Mouse (Mus musculus) CD4-positive, CD25-positive, alpha-beta regulatory T cell, adult 2 months (primary cell): ENCODE measurements around the gene Hipk1.

ENCODE experiments used
- DNase-seq: peaks from one replicate; pipeline ENCODE4 v3.0.0-alpha.2; 2012; ENCODE audit warnings: low read depth, low spot score

The Hipk1 gene

DNA sequence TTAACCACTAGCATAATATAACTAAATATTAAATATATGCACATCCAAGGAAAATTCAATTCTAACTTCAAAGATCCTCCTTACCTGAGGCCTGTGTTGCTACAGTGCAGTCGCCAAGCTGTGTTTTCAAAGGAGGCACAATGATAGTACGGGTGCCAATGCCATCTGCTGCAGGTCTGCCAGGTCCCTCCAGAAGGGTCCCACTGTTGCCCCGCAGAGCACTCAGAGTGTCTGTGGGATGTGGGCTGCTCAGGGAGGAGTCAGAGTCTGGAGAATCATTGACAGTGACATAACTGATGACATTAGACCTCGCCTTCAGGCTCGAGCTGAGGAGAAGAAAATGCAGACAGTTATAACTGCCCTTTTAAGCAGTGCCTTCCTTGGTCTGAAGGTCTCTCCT is 44.7 kb downstream of the Hipk1 start:
- no peak for DNase-seq

DNA sequence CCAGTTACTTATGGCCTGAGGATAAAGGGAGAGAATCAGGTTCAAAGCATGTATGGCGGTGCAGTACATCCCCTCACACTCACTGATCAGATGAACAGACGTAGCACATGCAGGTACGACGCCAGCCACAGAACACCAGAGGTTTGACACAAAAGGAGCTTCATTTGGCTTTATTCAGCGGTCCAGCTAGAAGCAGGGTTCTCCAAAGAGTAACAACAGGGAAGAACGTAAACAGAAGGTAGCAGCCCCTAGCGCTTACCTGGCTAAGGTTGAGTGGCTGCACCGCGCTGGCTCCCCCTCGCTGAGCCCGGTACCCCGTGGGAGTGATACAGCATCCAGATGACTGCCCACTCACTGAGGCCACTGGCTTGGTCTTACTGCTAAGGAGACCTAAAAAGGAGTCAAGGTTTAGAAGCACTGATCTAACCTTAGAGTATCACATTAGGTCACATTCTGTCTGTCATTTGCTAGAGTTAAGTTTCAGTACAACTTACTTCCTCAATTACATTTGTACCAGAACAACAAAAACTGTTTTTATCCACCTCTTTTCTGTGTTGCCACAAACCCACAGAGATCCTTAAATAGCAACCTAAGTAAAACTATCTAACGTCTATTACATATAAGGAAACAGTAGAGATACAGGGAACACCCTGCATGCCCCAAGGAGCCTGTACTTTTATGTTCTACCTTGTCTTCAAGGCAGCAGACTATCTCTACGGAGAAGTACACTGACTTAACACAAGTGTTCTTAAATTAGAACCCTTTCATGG is 46.2 kb downstream of the Hipk1 start:
- no peak for DNase-seq

DNA sequence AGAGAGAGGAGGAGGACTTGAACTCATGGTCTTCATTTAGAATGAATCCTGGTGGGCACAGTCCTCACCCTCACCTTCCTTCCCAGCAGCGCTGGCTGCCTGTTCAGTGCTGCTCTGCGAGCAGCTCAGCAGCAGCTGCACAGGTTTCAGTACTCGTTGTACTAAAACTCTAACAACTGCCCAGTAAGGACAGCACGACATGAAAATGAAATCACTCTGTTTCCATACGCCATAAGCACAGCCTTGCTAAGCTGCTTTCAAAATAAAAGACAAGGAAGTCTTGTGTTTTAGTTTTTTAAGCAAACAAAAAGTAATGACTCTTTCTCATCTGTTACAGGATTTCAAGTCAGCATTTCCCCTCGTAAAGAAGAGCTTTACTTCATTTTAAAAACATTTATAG is 48.2 kb downstream of the Hipk1 start:
- DNase-seq: no peak

DNA sequence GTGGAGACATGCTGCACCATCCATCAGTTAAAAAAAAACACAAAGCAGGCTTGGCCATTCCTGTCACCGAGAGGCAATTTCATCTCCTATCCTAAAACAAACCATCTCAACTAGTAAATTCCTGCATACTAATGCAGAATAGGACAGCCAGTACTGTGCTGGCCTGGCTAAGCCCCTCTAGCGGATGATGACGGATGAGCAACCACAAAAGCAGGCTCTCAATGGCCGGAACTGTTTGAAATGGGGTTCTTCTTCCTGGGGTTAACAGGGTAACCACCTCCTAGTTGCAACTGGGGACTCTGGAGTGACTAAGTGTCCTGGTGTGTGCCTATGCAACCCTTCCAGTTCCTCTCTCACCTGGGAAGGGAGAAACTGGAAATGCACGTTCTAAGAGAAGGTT is 51.0 kb downstream of the Hipk1 start:
- peak; percentile 40 for DNase-seq

DNA sequence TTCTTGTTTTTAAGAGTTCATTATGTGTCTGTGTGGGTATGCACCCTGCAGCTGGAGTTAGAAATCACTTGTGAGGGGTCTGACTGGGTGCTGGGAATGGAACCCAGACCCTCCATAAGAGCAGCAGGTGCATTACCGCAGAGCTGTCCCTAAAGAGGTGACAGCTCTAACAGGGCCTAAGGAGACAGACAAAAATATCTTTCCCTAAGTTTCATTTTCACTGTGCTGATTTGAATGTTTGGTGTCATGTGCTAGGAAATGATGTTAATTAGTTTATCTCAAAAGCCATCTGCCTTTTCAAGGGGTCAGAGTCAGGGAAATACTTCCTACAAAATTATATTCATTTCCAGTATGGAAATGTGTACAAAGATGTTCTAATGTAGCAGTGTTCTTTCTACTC is 52.0 kb downstream of the Hipk1 start, which contains the start of gene Gm10964:
Gene Gm10964 (plus strand): TSS at position 38 of the 400 bp plus-strand sequence.
- no peak for DNase-seq

DNA sequence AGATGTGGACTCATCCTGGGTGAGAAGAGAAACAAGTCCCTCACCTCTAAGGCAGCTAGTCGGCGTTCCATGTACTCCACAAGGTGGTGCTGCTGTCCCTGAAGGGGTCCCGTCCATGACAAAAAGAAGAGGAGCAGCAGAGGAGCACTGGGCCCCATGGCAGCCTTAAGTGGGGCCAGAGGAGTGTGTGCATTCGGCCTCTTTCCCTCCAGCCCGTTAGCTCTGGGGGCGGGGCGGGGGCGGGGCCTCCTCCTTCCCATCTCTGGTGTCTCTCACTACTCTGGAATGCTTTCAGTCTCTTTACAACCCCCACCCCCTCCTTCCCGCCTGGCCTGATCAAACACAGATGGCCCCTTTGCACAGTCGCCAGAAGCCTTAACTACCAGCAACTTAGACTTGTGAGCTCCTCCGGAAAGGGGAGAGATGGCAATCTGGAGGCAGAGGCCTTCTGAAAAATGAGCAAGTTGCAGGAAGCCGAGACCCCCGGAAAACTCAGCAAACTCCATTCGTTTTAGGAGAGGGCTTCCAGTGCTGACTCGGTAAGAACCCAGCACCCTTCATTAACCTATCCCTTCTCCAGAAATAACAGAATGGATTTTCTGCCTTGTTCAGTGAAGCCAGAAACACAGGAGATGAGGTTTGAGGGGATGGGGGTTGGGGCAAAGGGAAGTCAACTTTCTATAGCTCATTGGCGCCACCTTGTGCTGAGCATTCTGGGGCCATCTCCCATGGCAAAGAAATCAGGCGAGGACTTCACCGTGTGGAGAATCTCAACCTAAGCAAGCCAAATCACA is 53.4 kb downstream of the Hipk1 start, which contains the start of gene Olfml3:
Gene Olfml3 (minus strand): TSS at position 224 of the 794 bp plus-strand sequence.
- DNase-seq: peak; percentile 91

DNA sequence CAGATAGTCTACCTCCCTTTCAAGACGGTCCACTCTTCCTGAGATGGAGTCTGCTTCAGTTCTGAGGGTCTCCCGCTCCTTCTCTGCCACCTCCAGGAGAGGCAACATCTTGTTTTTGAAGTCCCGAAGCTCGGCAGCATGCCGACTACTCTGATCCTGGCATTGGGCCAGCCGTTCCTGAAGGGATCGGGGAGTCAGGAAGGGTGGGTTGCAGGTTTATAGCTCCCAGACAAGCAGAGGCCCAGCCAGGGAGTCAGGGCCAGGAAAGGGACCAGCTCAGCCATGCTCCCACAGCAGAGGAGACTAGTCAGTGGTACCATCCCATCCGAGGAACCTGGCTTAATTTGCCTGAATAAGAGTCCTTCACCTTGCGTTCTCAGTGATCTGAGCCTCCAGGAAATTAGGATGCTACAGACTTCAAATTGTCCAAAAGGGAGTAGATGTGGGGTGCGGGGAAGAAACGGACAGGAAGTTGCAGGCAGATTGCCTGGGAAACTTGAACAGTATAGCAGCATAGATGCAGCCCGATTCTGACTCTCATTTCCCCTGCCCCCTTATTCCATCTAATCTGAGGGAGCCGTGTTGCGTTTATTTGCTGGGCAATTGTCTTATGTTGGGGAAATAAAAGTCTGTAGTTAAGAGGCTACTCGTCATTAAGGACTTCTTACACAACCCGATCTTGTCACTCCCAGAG is 54.2 kb downstream of the Hipk1 start:
- no peak for DNase-seq

DNA sequence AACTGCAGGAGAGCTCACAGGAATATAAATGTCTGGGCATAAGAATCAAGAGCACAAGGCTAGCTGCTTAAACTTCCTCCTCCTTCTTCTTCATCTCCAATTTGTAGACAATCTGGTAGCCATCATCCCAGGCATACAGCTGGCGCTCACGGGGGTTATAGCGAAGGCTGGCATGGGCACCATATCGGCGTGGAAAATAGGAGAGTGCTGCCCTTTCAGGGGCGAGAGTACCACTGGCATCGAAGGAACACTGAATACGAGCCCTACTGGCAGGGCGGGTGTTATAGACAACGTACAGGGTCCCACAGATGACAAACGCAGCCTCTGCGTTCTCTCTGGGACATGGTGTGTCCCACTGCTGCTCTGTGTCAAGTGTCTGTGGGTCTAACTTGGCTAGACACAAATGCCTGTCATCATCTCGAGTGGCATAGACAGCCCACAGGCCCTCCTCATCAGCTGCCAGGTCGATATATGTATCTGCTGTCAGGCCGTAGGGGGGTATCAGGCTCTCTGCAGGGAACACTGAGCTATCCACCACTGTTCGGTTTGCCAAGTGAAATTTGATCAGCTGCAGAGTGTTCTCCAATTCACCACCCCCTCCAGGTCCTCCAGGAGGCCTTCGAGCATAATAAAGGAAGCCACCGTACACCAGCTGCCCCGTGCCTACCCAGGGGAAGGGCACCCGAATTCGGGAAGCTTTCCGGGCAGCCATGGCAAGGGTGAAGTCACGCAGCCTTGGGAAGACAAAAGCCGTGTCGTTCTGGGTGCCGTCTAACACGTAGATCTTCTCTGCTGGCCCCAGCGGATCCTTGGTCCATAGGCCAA is 55.4 kb downstream of the Hipk1 start:
- no peak for DNase-seq

DNA sequence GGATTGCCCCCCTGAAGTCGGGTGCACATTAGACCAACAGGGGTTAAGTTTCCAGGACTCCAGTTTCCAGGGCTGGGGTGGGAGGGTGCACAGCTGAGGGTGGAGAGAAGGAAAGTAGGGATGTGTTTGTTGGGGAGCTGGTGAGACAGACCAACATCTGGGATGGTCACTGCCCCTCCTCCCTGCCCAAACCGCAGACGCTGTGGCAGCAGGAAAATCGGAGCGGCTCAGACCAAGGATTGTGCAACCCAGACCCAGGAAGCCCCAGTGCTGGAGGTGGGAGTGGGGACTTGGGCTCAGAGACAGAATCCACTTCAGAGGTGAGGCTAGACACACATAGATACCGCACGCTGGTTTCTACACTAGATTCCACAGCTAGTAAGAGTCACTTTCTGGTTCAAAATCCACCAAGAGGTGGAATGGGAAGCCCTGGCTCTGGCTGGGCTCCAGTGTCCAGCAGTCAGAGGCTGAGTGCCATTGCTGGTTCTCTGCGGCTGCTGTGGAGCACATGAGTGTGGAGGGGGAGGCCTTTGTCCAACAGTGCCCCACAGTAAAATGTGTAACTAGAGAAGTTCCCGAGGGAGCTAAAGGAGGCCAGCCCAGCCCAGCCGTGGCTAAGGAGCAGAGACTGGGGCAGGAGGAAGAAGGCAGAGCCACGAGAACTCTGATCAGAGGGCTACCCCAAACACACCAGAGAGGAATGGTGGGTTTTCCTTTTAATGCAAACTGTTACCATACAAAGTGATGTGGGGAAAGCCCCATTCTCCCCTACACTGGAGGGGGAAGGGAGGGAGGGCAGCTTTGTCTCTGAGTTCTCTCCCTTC is 56.5 kb downstream of the Hipk1 start:
- DNase-seq: no peak

DNA sequence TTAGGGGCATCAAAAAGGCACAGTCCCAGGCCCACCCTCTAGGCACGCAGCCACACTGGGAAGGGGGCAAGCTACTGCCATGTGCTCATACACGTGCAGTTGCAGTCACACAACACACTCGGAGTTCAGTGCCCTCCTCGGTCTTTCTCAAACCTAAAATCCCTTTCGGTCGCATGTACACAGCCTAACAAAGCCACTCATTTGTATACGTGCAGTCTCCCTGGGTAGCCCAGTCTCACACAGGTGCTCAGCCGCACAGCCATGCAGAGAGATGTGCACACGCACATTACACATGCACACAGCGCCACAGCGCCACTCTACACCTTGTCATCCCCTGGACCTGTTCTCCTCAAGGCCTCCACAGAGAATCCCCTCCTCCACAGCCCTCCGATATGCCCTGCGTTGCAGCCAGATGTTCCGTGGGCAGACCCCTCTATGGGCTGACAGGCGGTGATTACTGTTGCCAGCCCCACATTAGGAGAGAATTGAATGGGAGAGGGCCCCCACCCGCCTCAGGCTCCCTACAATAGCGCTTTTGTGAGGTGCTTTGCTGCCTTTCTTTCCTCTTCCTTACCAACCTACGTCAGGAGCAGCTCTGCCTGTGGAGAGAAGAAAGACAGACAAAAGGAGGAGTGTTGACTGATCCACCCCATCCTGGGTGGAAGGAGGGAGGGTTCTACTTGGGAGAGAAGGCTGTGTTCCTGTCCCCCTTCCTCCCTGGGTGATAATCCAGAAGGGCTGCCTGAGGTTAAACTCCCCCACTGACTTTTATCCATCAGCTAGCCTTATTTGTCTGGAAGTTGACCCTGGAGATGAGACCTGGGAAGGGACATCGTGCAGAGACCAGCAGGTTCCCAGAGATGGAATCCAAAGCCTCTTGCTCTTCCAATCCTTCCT is 57.3 kb downstream of the Hipk1 start:
- DNase-seq: no peak

DNA sequence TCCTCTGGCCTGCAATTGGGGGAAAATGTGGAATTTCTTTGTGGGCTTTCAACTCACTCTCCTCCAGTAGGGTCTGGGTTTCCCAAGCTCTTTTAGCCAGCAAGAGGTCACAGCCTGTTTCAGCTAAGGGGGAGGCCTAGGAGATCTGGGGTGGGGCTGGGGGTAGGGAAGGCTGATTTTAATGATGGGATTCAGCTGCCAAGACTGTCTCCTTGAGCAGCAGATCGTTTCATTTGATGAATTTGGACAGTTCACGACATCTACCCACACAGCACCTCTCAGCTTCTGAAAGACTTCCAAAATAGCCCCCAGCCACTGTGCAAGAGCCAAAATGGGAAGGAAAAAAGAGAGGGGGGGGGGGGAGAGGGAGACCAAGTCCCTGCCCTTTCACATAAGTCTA is 58.2 kb downstream of the Hipk1 start:
- DNase-seq: no peak

DNA sequence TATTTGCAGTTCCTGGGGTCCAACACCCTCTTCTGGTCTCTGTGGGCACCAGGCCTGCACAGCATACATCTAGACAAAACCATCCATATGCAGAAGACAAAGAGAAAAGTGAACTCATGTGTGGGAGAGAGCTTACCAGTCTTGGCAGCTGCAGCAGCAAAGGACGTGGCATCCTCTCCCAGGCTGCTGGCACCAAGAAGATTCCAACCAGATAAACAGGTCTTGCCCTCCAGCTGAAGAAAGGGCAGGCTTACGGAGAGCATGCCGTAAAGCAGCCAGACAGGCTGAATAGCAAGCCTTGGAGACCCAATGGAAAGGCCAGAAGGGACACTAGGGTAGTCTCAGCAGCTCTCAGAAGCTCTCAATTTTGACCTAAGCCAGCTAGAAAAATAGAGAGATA is 59.2 kb downstream of the Hipk1 start:
- DNase-seq: no peak

DNA sequence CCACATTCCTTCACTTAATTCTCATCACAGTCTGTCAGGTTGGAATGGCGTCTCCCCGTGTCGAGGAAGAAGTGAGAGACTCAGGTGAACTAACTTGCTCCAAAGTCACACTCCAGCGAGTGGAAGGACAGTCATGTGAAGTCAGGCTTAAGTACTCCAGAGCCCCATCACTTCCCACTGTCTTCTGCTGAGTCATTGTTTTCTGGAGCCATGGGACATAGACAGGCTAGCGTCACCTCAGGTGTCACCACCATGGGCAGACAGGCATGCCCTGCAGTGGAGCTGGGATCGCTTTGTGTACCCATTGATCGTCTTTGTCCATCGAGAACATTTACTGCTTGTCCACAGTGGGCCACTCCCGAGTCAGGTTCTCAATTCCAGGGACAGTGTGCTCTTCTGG is 61.5 kb downstream of the Hipk1 start:
- DNase-seq: no peak

DNA sequence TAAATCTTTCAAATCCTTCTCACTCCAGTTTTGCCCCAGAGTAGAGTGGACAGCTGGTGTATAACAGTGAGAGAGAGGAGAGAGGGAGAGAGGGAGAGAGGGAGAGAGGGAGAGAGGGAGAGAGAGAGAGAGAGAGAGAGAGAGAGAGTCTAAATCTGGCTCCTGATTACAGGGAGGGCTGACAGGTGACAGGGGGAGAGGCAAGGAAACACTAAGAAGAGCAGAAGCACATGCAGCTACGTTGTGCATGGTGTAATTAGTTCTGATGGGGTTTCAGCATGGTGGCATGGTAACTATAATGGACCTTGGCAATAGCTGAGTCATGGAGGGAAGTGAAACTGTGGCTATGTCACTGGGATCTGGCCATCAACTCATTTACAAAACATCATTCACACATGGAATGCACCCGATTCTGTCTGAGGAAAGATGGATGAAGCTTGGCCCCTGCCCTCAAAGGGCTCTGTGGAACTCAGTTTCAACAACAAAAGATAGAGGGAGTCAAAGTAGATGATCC is 63.5 kb downstream of the Hipk1 start:
- no peak for DNase-seq

DNA sequence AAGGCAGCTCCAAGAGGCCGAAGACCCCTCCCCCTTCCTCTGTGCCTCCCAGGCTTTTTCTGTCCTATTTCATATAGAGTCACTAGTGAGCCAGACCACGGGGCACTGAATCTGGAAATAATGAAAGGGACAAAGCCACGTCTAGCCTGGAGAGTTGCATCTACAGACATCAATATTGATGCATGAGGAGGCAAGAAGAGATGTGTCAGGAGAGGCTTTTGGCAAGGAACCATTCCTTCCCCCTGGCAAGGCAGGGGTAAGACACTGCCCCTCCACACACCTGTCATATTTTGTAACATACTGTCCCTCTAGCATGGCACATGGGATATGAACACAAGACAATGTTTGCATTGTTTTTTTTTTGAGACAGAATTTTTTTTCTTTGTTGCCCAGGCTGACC is 64.7 kb downstream of the Hipk1 start:
- no peak for DNase-seq

DNA sequence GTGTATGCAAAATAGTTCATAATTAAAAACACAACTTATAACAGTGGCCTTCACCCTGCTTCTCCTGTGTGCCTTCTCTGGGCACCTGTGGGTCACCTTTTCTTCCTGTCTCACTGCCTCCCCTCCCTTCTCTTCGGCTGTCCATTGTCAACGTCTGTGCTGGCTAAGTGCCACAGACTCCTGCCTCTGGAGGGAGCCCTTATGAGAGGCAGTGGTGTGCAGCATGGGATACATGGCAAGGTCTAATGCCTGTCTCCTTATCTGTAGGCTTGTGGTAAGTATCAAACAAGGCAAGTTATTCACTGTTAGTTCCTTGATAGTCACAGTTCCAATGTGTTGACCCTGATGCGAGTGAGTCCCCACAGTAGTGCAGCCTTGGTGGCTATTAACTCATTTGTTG is 67.2 kb downstream of the Hipk1 start:
- no peak for DNase-seq

DNA sequence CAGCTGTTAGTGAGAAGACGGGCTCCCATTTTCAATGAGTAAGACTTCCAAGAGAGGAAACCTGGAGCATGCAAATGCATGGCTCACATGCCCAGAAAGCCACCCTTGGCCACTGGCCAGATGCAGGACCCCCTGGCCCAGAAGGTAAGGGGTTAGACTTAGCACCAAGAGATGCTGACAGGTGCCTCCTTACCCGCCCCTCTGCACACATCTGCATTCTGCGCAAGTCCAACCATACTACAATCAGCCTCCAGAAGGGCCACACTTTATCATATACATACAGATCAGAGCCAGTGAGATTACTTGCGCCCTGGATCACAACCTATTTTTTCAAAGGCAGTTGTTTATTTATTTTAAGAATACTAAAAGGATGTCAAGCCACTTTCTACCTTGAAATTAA is 72.6 kb downstream of the Hipk1 start:
- no peak for DNase-seq

DNA sequence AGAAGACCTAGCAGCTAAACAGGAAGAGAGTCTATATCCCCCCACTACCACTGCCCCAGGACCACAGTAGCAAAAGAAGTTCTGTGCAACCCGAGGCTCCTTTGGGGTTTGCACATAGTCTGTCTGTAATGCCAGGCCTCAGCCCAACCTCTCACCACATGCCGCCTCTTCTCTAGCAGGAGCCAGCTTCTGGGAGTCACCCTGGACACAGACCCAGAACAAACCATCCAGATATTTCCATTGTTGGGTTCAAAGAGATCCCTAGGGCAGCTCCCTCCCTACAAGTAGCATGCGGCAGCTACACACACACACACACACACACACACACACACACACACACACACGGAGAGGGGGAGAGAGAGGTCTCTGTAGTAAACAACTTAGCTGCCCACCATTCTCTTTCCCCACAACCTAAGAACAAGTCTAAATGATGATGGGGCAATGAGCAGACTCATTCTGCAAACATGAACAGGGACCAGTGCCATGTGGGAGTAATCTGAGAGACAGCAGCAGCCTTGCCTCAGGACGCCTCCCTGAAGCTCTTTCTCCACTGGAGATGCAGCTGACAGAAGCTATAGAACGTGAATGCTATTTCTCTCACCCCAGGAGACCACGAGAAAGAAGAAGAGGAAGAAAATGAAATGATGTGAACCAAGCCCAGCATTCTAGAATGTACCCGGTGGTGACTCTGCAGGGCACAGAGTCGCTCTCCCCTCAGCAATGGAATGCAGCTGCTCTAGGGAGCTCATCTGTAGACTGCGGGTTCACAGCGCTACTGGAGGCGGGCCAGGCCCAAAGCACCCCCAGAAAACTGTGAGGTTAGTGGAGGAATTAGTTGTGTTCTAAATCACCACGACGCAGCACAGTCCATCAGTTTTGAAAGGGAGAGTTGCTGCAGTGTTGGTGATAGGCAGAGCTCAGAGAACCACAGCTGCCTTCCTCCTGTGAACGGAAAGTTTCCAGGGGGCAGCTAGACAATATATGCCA is 74.3 kb downstream of the Hipk1 start:
- DNase-seq: no peak
